Mouse (Mus musculus) urinary bladder, postnatal 14 days (tissue): ENCODE results near the gene Gm13272.
"Not testable (repeated sequence)": the region's sequence is repeated elsewhere in the genome, so short reads cannot be mapped to it uniquely, and the experiment has no call there.

Experiments used
- DNase-seq: peaks from one replicate; pipeline ENCODE4 v3.0.0; 2021; ENCODE audit warnings: low spot score

Gene Gm13272

DNA sequence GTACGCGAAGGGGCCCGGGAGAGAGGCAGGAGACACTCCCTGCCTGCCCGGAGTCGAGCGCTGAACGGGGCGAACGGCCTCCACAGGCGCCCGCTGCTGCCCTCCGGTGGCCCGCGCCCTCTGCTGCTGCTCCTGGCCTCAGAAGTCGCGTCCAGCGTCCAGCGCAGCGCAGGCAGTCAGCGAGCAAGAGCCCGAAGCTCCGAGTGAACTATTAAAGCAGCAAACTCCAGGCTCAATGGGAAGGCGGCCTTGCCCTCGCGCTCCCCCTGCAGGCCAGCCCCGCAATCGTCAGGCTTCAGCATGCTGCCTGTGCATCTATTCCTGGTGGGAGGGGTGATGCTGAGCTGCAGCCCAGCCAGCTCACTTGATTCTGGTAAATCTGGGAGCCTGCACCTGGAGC is 5.8 kb downstream of the Gm13272 start, which contains the start of gene Gm13276:
Gene Gm13276, plus strand, starts transcription at position 301 of the 400 bp plus-strand sequence.
- DNase-seq: not testable (repeated sequence)

DNA sequence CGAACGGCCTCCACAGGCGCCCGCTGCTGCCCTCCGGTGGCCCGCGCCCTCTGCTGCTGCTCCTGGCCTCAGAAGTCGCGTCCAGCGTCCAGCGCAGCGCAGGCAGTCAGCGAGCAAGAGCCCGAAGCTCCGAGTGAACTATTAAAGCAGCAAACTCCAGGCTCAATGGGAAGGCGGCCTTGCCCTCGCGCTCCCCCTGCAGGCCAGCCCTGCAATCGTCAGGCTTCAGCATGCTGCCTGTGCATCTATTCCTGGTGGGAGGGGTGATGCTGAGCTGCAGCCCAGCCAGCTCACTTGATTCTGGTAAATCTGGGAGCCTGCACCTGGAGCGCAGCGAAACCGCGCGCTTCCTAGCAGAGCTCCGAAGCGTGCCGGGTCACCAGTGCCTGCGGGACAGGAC is 8.8 kb downstream of the Gm13272 start, which contains the start of gene Gm13277:
Gene Gm13277, plus strand, starts transcription at position 231 of the 400 bp plus-strand sequence.
- peak; percentile 73 for DNase-seq

DNA sequence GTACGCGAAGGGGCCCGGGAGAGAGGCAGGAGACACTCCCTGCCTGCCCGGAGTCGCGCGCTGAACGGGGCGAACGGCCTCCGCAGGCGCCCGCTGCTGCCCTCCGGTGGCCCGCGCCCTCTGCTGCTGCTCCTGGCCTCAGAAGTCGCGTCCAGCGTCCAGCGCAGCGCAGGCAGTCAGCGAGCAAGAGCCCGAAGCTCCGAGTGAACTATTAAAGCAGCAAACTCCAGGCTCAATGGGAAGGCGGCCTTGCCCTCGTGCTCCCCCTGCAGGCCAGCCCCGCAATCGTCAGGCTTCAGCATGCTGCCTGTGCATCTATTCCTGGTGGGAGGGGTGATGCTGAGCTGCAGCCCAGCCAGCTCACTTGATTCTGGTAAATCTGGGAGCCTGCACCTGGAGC is 11.6 kb downstream of the Gm13272 start, which contains the start of gene Gm13278:
Gene Gm13278, plus strand, starts transcription at position 301 of the 400 bp plus-strand sequence.
- not testable (repeated sequence) for DNase-seq

DNA sequence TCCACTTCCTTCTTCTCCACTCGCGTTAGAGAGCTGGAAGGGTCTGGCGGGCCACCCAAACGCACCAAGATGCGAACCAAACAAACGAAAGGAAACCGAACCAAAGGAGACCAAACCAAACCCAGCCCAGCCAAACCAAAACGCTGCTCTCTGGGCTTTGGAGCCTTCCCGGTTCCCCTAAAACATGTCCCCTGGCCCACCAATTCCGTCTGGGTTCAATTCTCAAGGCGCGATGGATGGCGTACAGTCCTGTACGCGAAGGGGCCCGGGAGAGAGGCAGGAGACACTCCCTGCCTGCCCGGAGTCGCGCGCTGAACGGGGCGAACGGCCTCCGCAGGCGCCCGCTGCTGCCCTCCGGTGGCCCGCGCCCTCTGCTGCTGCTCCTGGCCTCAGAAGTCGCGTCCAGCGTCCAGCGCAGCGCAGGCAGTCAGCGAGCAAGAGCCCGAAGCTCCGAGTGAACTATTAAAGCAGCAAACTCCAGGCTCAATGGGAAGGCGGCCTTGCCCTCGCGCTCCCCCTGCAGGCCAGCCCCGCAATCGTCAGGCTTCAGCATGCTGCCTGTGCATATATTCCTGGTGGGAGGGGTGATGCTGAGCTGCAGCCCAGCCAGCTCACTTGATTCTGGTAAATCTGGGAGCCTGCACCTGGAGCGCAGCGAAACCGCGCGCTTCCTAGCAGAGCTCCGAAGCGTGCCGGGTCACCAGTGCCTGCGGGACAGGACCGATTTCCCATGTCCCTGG is 14.5 kb downstream of the Gm13272 start, which contains the start of gene Gm13275:
Gene Gm13275, plus strand, starts transcription at position 552 of the 740 bp plus-strand sequence.
- peak; percentile 57 for DNase-seq

DNA sequence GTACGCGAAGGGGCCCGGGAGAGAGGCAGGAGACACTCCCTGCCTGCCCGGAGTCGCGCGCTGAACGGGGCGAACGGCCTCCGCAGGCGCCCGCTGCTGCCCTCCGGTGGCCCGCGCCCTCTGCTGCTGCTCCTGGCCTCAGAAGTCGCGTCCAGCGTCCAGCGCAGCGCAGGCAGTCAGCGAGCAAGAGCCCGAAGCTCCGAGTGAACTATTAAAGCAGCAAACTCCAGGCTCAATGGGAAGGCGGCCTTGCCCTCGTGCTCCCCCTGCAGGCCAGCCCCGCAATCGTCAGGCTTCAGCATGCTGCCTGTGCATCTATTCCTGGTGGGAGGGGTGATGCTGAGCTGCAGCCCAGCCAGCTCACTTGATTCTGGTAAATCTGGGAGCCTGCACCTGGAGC is 17.4 kb downstream of the Gm13272 start, which contains the start of gene Gm13279:
Gene Gm13279, plus strand, starts transcription at position 301 of the 400 bp plus-strand sequence.
- not testable (repeated sequence) for DNase-seq

DNA sequence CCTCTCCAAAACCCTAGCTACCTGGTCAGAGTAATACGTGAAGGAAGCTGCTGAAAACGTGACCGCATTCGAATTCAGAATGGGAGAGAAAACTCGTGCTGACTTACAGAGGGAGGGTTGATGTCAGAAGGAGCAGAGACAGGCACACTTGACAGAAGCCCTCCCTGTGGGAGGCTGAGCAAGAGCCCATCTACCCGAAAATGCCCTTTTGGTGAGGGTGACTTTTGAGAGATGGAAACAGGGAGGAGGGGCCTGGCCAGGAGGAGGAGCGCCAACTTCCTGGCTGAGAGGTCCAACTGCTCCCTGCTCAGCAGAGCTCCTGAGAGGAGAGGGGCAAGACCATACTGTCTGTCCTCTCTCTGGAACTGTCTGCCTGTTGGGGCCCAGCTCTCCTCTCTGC is 19.7 kb downstream of the Gm13272 start, which contains the start of gene Gm13285:
Gene Gm13285, plus strand, starts transcription at position 301 of the 400 bp plus-strand sequence.
- not testable (repeated sequence) for DNase-seq

DNA sequence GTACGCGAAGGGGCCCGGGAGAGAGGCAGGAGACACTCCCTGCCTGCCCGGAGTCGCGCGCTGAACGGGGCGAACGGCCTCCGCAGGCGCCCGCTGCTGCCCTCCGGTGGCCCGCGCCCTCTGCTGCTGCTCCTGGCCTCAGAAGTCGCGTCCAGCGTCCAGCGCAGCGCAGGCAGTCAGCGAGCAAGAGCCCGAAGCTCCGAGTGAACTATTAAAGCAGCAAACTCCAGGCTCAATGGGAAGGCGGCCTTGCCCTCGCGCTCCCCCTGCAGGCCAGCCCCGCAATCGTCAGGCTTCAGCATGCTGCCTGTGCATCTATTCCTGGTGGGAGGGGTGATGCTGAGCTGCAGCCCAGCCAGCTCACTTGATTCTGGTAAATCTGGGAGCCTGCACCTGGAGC is 23.3 kb downstream of the Gm13272 start, which contains the start of gene Gm13287:
Gene Gm13287, plus strand, starts transcription at position 301 of the 400 bp plus-strand sequence.
- not testable (repeated sequence) for DNase-seq

DNA sequence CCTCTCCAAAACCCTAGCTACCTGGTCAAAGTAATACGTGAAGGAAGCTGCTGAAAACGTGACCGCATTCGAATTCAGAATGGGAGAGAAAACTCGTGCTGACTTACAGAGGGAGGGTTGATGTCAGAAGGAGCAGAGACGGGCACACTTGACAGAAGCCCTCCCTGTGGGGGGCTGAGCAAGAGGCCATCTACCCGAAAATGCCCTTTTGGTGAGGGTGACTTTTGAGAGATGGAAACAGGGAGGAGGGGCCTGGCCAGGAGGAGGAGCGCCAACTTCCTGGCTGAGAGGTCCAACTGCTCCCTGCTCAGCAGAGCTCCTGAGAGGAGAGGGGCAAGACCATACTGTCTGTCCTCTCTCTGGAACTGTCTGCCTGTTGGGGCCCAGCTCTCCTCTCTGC is 25.6 kb downstream of the Gm13272 start, which contains the start of gene Gm13288:
Gene Gm13288, plus strand, starts transcription at position 301 of the 400 bp plus-strand sequence.
- not testable (repeated sequence) for DNase-seq

DNA sequence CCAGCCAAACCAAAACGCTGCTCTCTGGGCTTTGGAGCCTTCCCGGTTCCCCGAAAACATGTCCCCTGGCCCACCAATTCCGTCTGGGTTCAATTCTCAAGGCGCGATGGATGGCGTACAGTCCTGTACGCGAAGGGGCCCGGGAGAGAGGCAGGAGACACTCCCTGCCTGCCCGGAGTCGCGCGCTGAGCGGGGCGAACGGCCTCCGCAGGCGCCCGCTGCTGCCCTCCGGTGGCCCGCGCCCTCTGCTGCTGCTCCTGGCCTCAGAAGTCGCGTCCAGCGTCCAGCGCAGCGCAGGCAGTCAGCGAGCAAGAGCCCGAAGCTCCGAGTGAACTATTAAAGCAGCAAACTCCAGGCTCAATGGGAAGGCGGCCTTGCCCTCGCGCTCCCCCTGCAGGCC is 26.1 kb downstream of the Gm13272 start:
- DNase-seq: peak; percentile 5

DNA sequence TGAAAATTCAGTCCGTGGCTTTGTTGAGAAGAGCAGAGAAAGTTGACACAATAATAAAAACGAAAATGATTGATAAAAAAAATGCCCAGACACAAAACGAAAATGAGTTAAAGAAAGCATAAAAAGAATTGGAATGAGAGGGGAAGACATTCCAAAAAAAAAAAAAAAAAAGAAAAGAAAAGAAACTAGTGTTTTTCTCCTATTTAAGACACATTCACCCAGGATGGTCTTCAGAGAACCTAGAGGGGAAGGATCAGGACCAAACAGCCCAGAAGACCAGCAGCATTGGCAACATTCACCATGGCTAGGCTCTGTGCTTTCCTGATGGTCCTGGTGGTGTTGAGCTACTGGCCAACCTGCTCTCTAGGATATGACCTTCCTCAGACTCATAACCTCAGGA is 36.3 kb downstream of the Gm13272 start, which contains the start of gene Ifna7:
Gene Ifna7, plus strand, starts transcription at position 301 of the 400 bp plus-strand sequence.
- no peak for DNase-seq

DNA sequence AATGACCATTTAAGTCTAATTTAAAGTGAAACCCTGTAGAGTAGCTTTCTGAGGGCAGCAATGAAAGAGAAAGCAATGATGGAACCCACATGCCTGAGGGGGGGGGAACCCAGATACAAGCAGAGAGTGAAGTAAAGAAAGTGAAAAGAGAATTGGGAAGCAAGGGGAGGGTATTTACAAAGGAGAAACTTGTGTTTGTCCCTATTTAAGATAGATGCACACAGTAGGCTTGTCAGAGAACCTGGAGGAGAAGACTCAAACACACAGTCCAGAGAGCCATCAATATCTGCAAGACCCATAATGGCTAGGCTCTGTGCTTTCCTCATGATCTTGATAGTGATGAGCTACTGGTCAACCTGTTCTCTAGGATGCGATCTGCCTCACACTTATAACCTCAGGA is 40.0 kb downstream of the Gm13272 start, which contains the start of gene Ifna11:
Gene Ifna11, plus strand, starts transcription at position 301 of the 400 bp plus-strand sequence.
- DNase-seq: no peak

DNA sequence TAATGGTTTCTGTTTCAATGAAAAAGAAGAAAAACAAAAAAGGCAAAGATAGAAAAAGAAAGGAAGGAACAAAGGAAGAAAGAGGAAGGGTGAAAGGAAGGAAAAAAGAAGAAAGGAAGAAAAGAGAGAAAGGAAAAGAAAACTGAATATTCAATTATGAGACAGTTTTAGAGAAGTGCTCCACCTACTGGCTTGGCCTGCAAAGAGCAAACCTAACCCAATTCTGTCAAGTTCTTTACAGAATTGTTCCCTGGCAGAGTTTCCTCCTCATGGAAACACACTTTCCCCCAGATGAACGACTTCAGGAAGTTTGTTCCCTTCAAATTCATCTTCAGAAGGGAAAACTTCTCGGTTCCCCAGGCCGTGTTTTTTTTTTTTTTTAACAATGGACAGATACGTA is 43.3 kb downstream of the Gm13272 start:
- peak; percentile 8 for DNase-seq

DNA sequence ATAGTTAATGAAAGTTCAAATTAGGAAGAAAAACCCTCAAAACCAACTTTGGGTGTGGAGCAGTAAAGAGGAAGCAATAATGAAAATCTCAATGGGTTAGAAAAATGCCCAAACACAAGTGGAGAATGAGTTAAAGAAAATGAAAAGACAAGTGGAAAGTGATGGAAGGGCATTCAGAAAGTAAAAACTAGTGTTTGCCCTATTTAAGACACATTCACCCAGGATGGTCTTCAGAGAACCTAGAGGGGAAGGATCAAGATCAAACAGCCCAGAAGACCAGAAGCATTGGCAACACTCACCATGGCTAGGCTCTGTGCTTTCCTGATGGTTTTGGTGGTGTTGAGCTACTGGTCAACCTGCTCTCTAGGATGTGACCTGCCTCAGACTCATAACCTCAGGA is 47.5 kb downstream of the Gm13272 start, which contains the start of gene Ifna6:
Gene Ifna6, plus strand, starts transcription at position 301 of the 400 bp plus-strand sequence.
- DNase-seq: not testable (repeated sequence)
